ENCODE assay signal across 11 mouse cellular contexts in the genomic region with DNA sequence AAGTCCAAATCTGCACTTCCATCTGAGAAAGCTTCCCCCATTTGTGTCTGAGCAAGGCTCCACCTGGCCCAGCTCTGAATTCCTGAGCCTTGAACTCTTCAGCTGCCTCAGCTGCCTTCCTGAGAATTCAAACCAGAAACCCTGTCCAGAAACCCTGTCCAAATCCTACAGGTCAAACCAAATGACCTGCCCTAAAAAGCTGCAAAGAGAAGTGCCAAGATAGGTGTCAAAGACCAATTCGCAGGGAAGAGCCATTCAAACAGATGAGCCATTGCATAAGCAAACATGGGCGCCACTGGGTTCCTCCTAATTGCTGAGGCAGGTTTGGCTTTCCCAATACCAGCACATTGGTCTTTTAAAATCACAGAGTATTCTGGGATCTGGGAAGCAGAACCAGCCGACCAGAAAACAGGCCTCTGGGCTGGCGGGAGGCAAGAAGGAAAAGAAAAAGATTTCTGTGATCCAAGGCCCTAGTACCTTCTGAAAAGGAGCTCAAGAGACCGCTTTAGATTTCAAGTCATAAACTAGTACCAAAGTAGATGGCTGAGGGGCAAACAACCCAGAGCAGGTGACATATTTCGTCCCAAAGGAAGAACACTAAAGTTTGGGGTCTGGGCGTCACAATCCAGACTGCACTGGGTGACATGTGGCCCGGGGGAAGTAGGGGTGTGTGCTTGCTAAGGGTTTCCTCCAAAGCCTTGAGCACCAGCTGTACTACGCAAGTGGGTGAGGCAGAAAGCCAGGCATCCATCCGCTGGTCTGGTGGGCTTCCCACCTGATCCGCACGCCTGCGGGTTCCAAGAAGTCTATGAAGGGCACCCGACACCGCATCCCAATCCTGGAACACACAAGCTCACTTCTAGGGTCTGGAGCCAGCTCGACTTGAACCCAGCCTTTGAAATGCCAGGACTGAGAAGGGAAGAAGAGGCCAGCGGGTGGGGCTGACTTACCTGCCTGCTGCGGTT. TPM values are rescaled to one million over a fixed set of nuclear protein-coding genes. Genes with fewer than 3 reads are reported as not detected.
A peak's percentile ranks its signal among the peaks of the same experiment; 100 is the strongest.
DNase-seq lines count a peak whose midpoint lies in the region; ATAC-seq and TF ChIP-seq lines count a peak whose summit lies in the region.
"Had no signal": no experiment of that assay in that cellular context is flagged by ENCODE, and none has a peak within 500 bp of the region (broad histone marks: within the 10 kb centered on the region; RNA-seq: fewer than 3 reads in every experiment).

No protein-coding gene starts in this region.

- no peak overlapping the region for H3K27ac ChIP-seq in heart, embryonic 14.5 days (replicated peaks in 1 of 2; ENCODE audit: control insufficient read depth in 1 of 2, insufficient read depth in 1 of 2, low read depth in 2 of 2, low read length in 2 of 2)
- no peak overlapping the region for H3K27ac ChIP-seq in embryonic facial prominence, embryonic 10.5 days (replicated peaks)
- no peak overlapping the region; the same call in 1 of the 2 replicates for H3K27ac ChIP-seq in hindbrain, embryonic 14.5 days
- no peak overlapping the region for H3K27ac ChIP-seq in cerebellum, adult 2 months (ENCODE audit: insufficient read depth, low read length)

- no peak for ATAC-seq in heart, embryonic 14.5 days (ENCODE audit: insufficient number of reproducible peaks, insufficient read depth, low FRiP score, low read depth)
- ATAC-seq in hindbrain, embryonic 14.5 days (ENCODE audit: low FRiP score), result no peak
- ATAC-seq in frontal cortex, adult (ENCODE audit: low TSS enrichment), result no peak

- H3K27me3 ChIP-seq in heart, embryonic 14.5 days (ENCODE audit: control insufficient read depth, insufficient read depth, low read length), result peaks cover 15% of the 10 kb centered on the region
- peaks cover 69% of the 10 kb centered on the region for H3K27me3 ChIP-seq in embryonic facial prominence, embryonic 10.5 days (replicated peaks; ENCODE audit: low read depth, poor library complexity, severe bottlenecking)
- peaks cover 84% of the 10 kb centered on the region for H3K27me3 ChIP-seq in hindbrain, embryonic 14.5 days (ENCODE audit: control insufficient read depth, insufficient read depth, low read length)
- peaks cover 6% of the 10 kb centered on the region; the same call in 1 of the 2 replicates for H3K27me3 ChIP-seq in cerebellum, adult 2 months (ENCODE audit: control insufficient read depth, insufficient read depth, low read length)

- H3K4me2 ChIP-seq in heart, embryonic 14.5 days (ENCODE audit: low read length), result peak overlapping the region; percentile 71; the same call in 1 of the 2 replicates
- peak overlapping the region; percentile 19 for H3K4me2 ChIP-seq in hindbrain, embryonic 14.5 days (replicated peaks)

- TF ChIP-seq CTCF in cerebellum, adult 2 months (IDR thresholded peaks at IDR 0.05; ENCODE audit: borderline replicate concordance, insufficient read depth, low read depth, low read length), result no peak

- DNase-seq in heart, postnatal 25 days (ENCODE audit: low spot score), result no peak
- peak; percentile 46 for DNase-seq in embryonic facial prominence, embryonic 10.5 days (ENCODE audit: low spot score)
- DNase-seq in hindbrain, embryonic 14.5 days (ENCODE audit: low spot score), result no peak
- peak; percentile 51 for DNase-seq in neural tube, embryonic 10.5 days (ENCODE audit: extremely low spot score, low spot score)
- DNase-seq in cerebellum, adult 2 months, result no peak
- DNase-seq in layer of hippocampus, adult 11-12 months (ENCODE audit: low spot score), result no peak
- DNase-seq: adrenal gland, adult 2 months; cerebellum, adult 9-11 months; gastrocnemius, postnatal 10 days had no signal

- WGBS in heart, embryonic 14.5 days, result 55% methylated on average over 18 of the region's 18 CpGs
- 11% methylated on average over 18 of the region's 18 CpGs for WGBS in embryonic facial prominence, embryonic 10.5 days
- 23% methylated on average over 18 of the region's 18 CpGs for WGBS in hindbrain, embryonic 14.5 days
- 64% methylated on average over 18 of the region's 18 CpGs for WGBS in cerebellum, adult 2 months

- H3K9me3 ChIP-seq in heart, embryonic 14.5 days (ENCODE audit: control insufficient read depth, low read length), result no peaks in the 10 kb centered on the region
- H3K9me3 ChIP-seq in embryonic facial prominence, embryonic 10.5 days, result no peaks in the 10 kb centered on the region
- no peaks in the 10 kb centered on the region for H3K9me3 ChIP-seq in hindbrain, embryonic 14.5 days (ENCODE audit: control insufficient read depth, low read length)

- TF ChIP-seq POLR2A in cerebellum, adult 2 months (IDR thresholded peaks at IDR 0.05; ENCODE audit: borderline replicate concordance, insufficient read depth, low read length), result no peak

- no peak overlapping the region for H3K4me3 ChIP-seq in heart, embryonic 14.5 days (ENCODE audit: control insufficient read depth in 1 of 2, insufficient read depth in 1 of 2, low read depth in 1 of 2, low read length in 2 of 2)
- peak overlapping the region; percentile 1; the same call in 1 of the 2 replicates for H3K4me3 ChIP-seq in embryonic facial prominence, embryonic 10.5 days
- no peak overlapping the region for H3K4me3 ChIP-seq in hindbrain, embryonic 14.5 days (replicated peaks; ENCODE audit: low read length)
- H3K4me3 ChIP-seq in cerebellum, adult 2 months (replicated peaks; ENCODE audit: insufficient read depth, low read depth, low read length), result no peak overlapping the region

- intact Hi-C loops in heart, postnatal 25 days (cut with DNase I), result no loop called here

- H3K9ac ChIP-seq in heart, embryonic 14.5 days (ENCODE audit: low read length), result no peak overlapping the region
- no peak overlapping the region for H3K9ac ChIP-seq in hindbrain, embryonic 14.5 days

- H3K4me1 ChIP-seq in heart, embryonic 14.5 days (ENCODE audit: control insufficient read depth in 2 of 2, insufficient read depth in 2 of 2, low read length in 2 of 2), result peaks cover 2 to 11% of the 10 kb centered on the region in 2 experiments
- H3K4me1 ChIP-seq in embryonic facial prominence, embryonic 10.5 days, result peaks cover 59% of the 10 kb centered on the region
- peaks cover 39% of the 10 kb centered on the region; the same call in 1 of the 2 replicates for H3K4me1 ChIP-seq in hindbrain, embryonic 14.5 days (replicated peaks; ENCODE audit: control insufficient read depth, insufficient read depth, low read length)
- H3K4me1 ChIP-seq in cerebellum, adult 2 months (ENCODE audit: control insufficient read depth, insufficient read depth, low read length), result 0 out of 2 replicates have a peak, but pooled peaks cover 3% of the 10 kb centered on the region

- H3K36me3 ChIP-seq in heart, embryonic 14.5 days (ENCODE audit: control insufficient read depth, insufficient read depth, low read length), result no peaks in the 10 kb centered on the region
- H3K36me3 ChIP-seq in embryonic facial prominence, embryonic 10.5 days (replicated peaks), result no peaks in the 10 kb centered on the region
- no peaks in the 10 kb centered on the region for H3K36me3 ChIP-seq in hindbrain, embryonic 14.5 days (replicated peaks; ENCODE audit: control insufficient read depth, insufficient read depth)

RNA-seq across cellular contexts. Expression of a gene that starts 1.7 kb away (rescaled TPM):
- polyA plus RNA-seq in heart, embryonic 14.5 days (2014; fragmentation: Nextera tagmentation; extraction: Ambion mirVana), result 36.8 and 39.1 TPM in 2 replicates
- 10 to 100 TPM; 27.4 to 36.9 TPM for total RNA-seq in heart, postnatal 25 days (2021)
- 22.7 and 25.5 TPM in 2 replicates for polyA plus RNA-seq in embryonic facial prominence, embryonic 10.5 days (2016; fragmentation: Nextera tagmentation; extraction: Ambion mirVana)
- polyA plus RNA-seq in hindbrain, embryonic 14.5 days (2014; fragmentation: Nextera tagmentation; extraction: Ambion mirVana), result 29.7 and 32.7 TPM in 2 replicates
- 4.6 and 6.0 TPM in 2 replicates for polyA plus RNA-seq in cerebellum, adult 2 months (2012; rRNA removed)

RNA-seq across cellular contexts. Expression of a gene that starts 2.3 kb away (rescaled TPM):
- polyA plus RNA-seq in heart, embryonic 14.5 days (2014; fragmentation: Nextera tagmentation; extraction: Ambion mirVana), result 168 and 176 TPM in 2 replicates
- 10 to 100 TPM; 51.5 to 53.2 TPM for total RNA-seq in heart, postnatal 25 days (2021)
- 339 and 344 TPM in 2 replicates for polyA plus RNA-seq in embryonic facial prominence, embryonic 10.5 days (2016; fragmentation: Nextera tagmentation; extraction: Ambion mirVana)
- polyA plus RNA-seq in hindbrain, embryonic 14.5 days (2014; fragmentation: Nextera tagmentation; extraction: Ambion mirVana), result 316 and 322 TPM in 2 replicates
- polyA plus RNA-seq in cerebellum, adult 2 months (2012; rRNA removed), result 105 and 113 TPM in 2 replicates

RNA-seq across cellular contexts. Expression of a gene that starts 47.6 kb away (rescaled TPM):
- polyA plus RNA-seq in heart, embryonic 14.5 days (2014; fragmentation: Nextera tagmentation; extraction: Ambion mirVana), result 0.27 and 0.40 TPM in 2 replicates
- total RNA-seq in heart, postnatal 25 days (2021), result 1 to 10 TPM in 1 of 2 experiments, under 1 TPM in 1; 0.62 to 1.1 TPM
- polyA plus RNA-seq in embryonic facial prominence, embryonic 10.5 days (2016; fragmentation: Nextera tagmentation; extraction: Ambion mirVana), result 1.3 and 1.4 TPM in 2 replicates
- polyA plus RNA-seq in hindbrain, embryonic 14.5 days (2014; fragmentation: Nextera tagmentation; extraction: Ambion mirVana), result 0.40 and 1.3 TPM in 2 replicates
- 0.79 and 1.2 TPM in 2 replicates for polyA plus RNA-seq in cerebellum, adult 2 months (2012; rRNA removed)

Comparison
In these comparisons a context has a peak if more than half of its experiments do, and no peak if none do; other contexts are left out.
1. DNase-seq: peak in embryonic facial prominence, embryonic 10.5 days (single experiment) and neural tube, embryonic 10.5 days (single experiment); none in heart, postnatal 25 days (single experiment), hindbrain, embryonic 14.5 days (single experiment), cerebellum, adult 2 months (0 of 2) and layer of hippocampus, adult 11-12 months (single experiment).